ENCODE assay signal across 10 mouse cellular contexts in the genomic region with DNA sequence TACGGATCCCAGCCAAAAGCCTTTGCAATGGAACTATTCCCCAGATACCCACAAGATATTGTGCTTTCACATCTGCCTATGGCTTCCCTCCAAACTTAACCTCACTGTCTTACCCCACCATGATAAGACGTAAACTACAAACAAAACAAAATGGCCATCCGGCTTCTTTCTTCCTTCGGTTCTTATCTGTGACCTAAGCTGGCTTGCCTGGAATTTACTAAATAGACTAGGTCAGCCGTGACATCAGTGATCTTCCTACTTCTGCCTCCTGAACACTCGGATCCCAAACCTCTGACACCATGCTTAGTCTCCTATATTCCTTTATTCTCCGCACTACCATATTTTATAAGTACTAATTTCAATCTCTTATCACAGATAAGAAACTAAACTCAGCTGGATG. TPM values are rescaled to one million over a fixed set of nuclear protein-coding genes. Genes with fewer than 3 reads are reported as not detected.
DNase-seq lines count a peak whose midpoint lies in the region; ATAC-seq and TF ChIP-seq lines count a peak whose summit lies in the region.
"Had no signal": no experiment of that assay in that cellular context is flagged by ENCODE, and none has a peak within 500 bp of the region (broad histone marks: within the 10 kb centered on the region; RNA-seq: fewer than 3 reads in every experiment).

No protein-coding gene starts in this region.

- TF ChIP-seq POLR2A in limb, embryonic 14.5 days (IDR thresholded peaks at IDR 0.05; ENCODE audit: borderline replicate concordance, extremely low read depth, insufficient read depth, insufficient read length), result no peak

- H3K36me3 ChIP-seq in erythroblast, embryonic 14.5 days (ENCODE audit: control insufficient read depth), result peaks cover 24% of the 10 kb centered on the region
- peaks cover 19% of the 10 kb centered on the region for H3K36me3 ChIP-seq in lung, embryonic 15.5 days
- H3K36me3 ChIP-seq in limb, embryonic 14.5 days (ENCODE audit: control insufficient read depth, insufficient read depth, low read length), result peaks cover 23% of the 10 kb centered on the region
- H3K36me3 ChIP-seq in stomach, embryonic 14.5 days (ENCODE audit: control insufficient read depth, insufficient read depth, low read length), result peaks cover 20% of the 10 kb centered on the region

- 66% methylated on average over 7 of the region's 7 CpGs for WGBS in lung, embryonic 15.5 days
- 89% methylated on average over 7 of the region's 7 CpGs for WGBS in limb, embryonic 14.5 days
- WGBS in stomach, embryonic 14.5 days, result 76% methylated on average over 7 of the region's 7 CpGs

- H3K27ac ChIP-seq in lung, embryonic 15.5 days, result no peak overlapping the region
- H3K27ac ChIP-seq in limb, embryonic 14.5 days (replicated peaks; ENCODE audit: low read depth, low read length), result no peak overlapping the region
- H3K27ac ChIP-seq in stomach, embryonic 14.5 days (ENCODE audit: low read length), result no peak overlapping the region

- H3K4me3 ChIP-seq in erythroblast, embryonic 14.5 days (replicated peaks), result peak overlapping the region; percentile 79
- H3K4me3 ChIP-seq in lung, embryonic 15.5 days, result no peak overlapping the region
- H3K4me3 ChIP-seq in limb, embryonic 14.5 days (replicated peaks; ENCODE audit: low read length), result no peak overlapping the region
- peak overlapping the region; percentile 91; the same call in 1 of the 2 replicates for H3K4me3 ChIP-seq in stomach, embryonic 14.5 days (ENCODE audit: low read depth, low read length)

- no peak overlapping the region for H3K9ac ChIP-seq in lung, embryonic 15.5 days
- H3K9ac ChIP-seq in limb, embryonic 14.5 days (ENCODE audit: low read depth, low read length, severe bottlenecking), result no peak overlapping the region; the same call in 1 of the 2 replicates
- H3K9ac ChIP-seq in stomach, embryonic 14.5 days (replicated peaks; ENCODE audit: low read depth, low read length), result peak overlapping the region; percentile 69; the same call in 1 of the 2 replicates

- peaks cover 58% of the 10 kb centered on the region for H3K4me1 ChIP-seq in erythroblast, embryonic 14.5 days (ENCODE audit: control insufficient read depth)
- peaks cover 31% of the 10 kb centered on the region for H3K4me1 ChIP-seq in lung, embryonic 15.5 days
- peaks cover 13% of the 10 kb centered on the region for H3K4me1 ChIP-seq in limb, embryonic 14.5 days (ENCODE audit: control insufficient read depth, insufficient read depth, low read length)
- H3K4me1 ChIP-seq in stomach, embryonic 14.5 days (ENCODE audit: control insufficient read depth, insufficient read depth, low read length), result peaks cover 21% of the 10 kb centered on the region

- no peak for DNase-seq in lung, postnatal 14 days
- DNase-seq in limb, embryonic 14.5 days (ENCODE audit: low spot score), result no peak
- no peak for DNase-seq in cerebellum, postnatal 36 days
- no peak for DNase-seq in adrenal gland, postnatal 10 days
- DNase-seq: cerebellum, postnatal 14 days; gastrocnemius, postnatal 10 days had no signal

- peak overlapping the region; percentile 76 for H3K4me2 ChIP-seq in lung, embryonic 15.5 days
- H3K4me2 ChIP-seq in limb, embryonic 14.5 days (replicated peaks; ENCODE audit: low read depth, low read length, severe bottlenecking), result 0 out of 2 replicates have a peak overlapping the region, but pooled peaks have one; percentile 89
- peak overlapping the region; percentile 82; the same call in 1 of the 2 replicates for H3K4me2 ChIP-seq in stomach, embryonic 14.5 days (replicated peaks; ENCODE audit: low read depth, low read length)

- ATAC-seq in erythroblast, adult 5-6 weeks (replicated peaks; ENCODE audit: low FRiP score, poor library complexity, severe bottlenecking), result no peak
- ATAC-seq in lung, embryonic 15.5 days (ENCODE audit: borderline replicate concordance, extremely low read depth, low FRiP score, low TSS enrichment), result no peak
- ATAC-seq in limb, embryonic 14.5 days (ENCODE audit: low FRiP score, low read depth), result no peak
- no peak for ATAC-seq in stomach, embryonic 14.5 days (ENCODE audit: insufficient number of reproducible peaks, insufficient read depth, low FRiP score, low read depth)

- no peaks in the 10 kb centered on the region for H3K9me3 ChIP-seq in erythroblast, embryonic 14.5 days (ENCODE audit: control insufficient read depth, low read length)
- H3K9me3 ChIP-seq in lung, embryonic 15.5 days, result no peaks in the 10 kb centered on the region
- H3K9me3 ChIP-seq in limb, embryonic 14.5 days (ENCODE audit: control insufficient read depth, low read length), result no peaks in the 10 kb centered on the region
- H3K9me3 ChIP-seq in stomach, embryonic 14.5 days (ENCODE audit: control insufficient read depth, low read depth, low read length), result no peaks in the 10 kb centered on the region

- H3K27me3 ChIP-seq in erythroblast, embryonic 14.5 days (ENCODE audit: control insufficient read depth), result no peaks in the 10 kb centered on the region
- no peaks in the 10 kb centered on the region for H3K27me3 ChIP-seq in lung, embryonic 15.5 days
- H3K27me3 ChIP-seq in limb, embryonic 14.5 days (ENCODE audit: control insufficient read depth, insufficient read depth, low read length), result no peaks in the 10 kb centered on the region
- H3K27me3 ChIP-seq in stomach, embryonic 14.5 days (ENCODE audit: control insufficient read depth, insufficient read depth, low read length), result no peaks in the 10 kb centered on the region

RNA-seq across cellular contexts. Expression of a gene that starts 1.8 kb away (rescaled TPM):
- polyA plus RNA-seq in erythroblast, embryonic 14.5 days (2012), result 101 and 348 TPM in 2 replicates
- total RNA-seq in erythroblast, adult 5-6 weeks (2015; ENCODE audit: low replicate concordance), result 613 and 630 TPM in 2 replicates
- total RNA-seq in erythroblast, adult 5-6 weeks (2017; ENCODE audit: low replicate concordance), result 242 and 301 TPM in 2 replicates
- polyA plus RNA-seq in lung, embryonic 15.5 days (2015; fragmentation: Nextera tagmentation; extraction: Ambion mirVana), result 699 and 713 TPM in 2 replicates
- polyA plus RNA-seq in limb, embryonic 14.5 days (2012; rRNA removed), result 2,038 and 2,666 TPM in 2 replicates
- polyA plus RNA-seq in limb, embryonic 14.5 days (2014; fragmentation: Nextera tagmentation; extraction: Ambion mirVana), result 939 and 995 TPM in 2 replicates
- 984 TPM in 2 replicates for polyA plus RNA-seq in stomach, embryonic 14.5 days (2014; fragmentation: Nextera tagmentation; extraction: Ambion mirVana)
- 100 to 1,000 TPM; 805 to 857 TPM for total RNA-seq in adrenal gland, postnatal 10 days (2021)

RNA-seq across cellular contexts. Expression of a gene that starts 18.8 kb away (rescaled TPM):
- polyA plus RNA-seq in erythroblast, embryonic 14.5 days (2012), result 2.6 and 3.9 TPM in 2 replicates
- total RNA-seq in erythroblast, adult 5-6 weeks (2015; ENCODE audit: low replicate concordance), result 3.3 and 12.7 TPM in 2 replicates
- total RNA-seq in erythroblast, adult 5-6 weeks (2017; ENCODE audit: low replicate concordance), result 17.6 and 19.5 TPM in 2 replicates
- polyA plus RNA-seq in lung, embryonic 15.5 days (2015; fragmentation: Nextera tagmentation; extraction: Ambion mirVana), result 5.4 and 5.7 TPM in 2 replicates
- polyA plus RNA-seq in limb, embryonic 14.5 days (2012; rRNA removed), result 51.5 and 52.4 TPM in 2 replicates
- polyA plus RNA-seq in limb, embryonic 14.5 days (2014; fragmentation: Nextera tagmentation; extraction: Ambion mirVana), result 5.5 and 7.0 TPM in 2 replicates
- 5.8 and 6.2 TPM in 2 replicates for polyA plus RNA-seq in stomach, embryonic 14.5 days (2014; fragmentation: Nextera tagmentation; extraction: Ambion mirVana)
- 10 to 100 TPM; 42.3 to 42.7 TPM for total RNA-seq in adrenal gland, postnatal 10 days (2021)

RNA-seq across cellular contexts. Expression of a gene that starts 27.6 kb away (rescaled TPM):
- not detected in 2 replicates for polyA plus RNA-seq in erythroblast, embryonic 14.5 days (2012)
- not detected in 2 replicates for total RNA-seq in erythroblast, adult 5-6 weeks (2015; ENCODE audit: low replicate concordance)
- 0.42 TPM in 1 of 2 replicates, not detected in the other for total RNA-seq in erythroblast, adult 5-6 weeks (2017; ENCODE audit: low replicate concordance)
- polyA plus RNA-seq in lung, embryonic 15.5 days (2015; fragmentation: Nextera tagmentation; extraction: Ambion mirVana), result 0.54 and 1.1 TPM in 2 replicates
- 2.6 and 2.9 TPM in 2 replicates for polyA plus RNA-seq in limb, embryonic 14.5 days (2012; rRNA removed)
- 1.2 and 2.0 TPM in 2 replicates for polyA plus RNA-seq in limb, embryonic 14.5 days (2014; fragmentation: Nextera tagmentation; extraction: Ambion mirVana)
- 1.4 and 2.1 TPM in 2 replicates for polyA plus RNA-seq in stomach, embryonic 14.5 days (2014; fragmentation: Nextera tagmentation; extraction: Ambion mirVana)
- total RNA-seq in adrenal gland, postnatal 10 days (2021), result 10 to 100 TPM in 1 of 2 experiments, 1 to 10 TPM in 1; 5.3 to 12.0 TPM

RNA-seq across cellular contexts. Expression of a gene that starts 28.1 kb away (rescaled TPM):
- polyA plus RNA-seq in erythroblast, embryonic 14.5 days (2012), result 4.5 and 4.6 TPM in 2 replicates
- 3.1 TPM in 1 of 2 replicates, not detected in the other for total RNA-seq in erythroblast, adult 5-6 weeks (2015; ENCODE audit: low replicate concordance)
- 0.68 and 5.3 TPM in 2 replicates for total RNA-seq in erythroblast, adult 5-6 weeks (2017; ENCODE audit: low replicate concordance)
- 3.0 and 8.2 TPM in 2 replicates for polyA plus RNA-seq in lung, embryonic 15.5 days (2015; fragmentation: Nextera tagmentation; extraction: Ambion mirVana)
- 42.1 and 55.1 TPM in 2 replicates for polyA plus RNA-seq in limb, embryonic 14.5 days (2012; rRNA removed)
- 7.9 and 14.8 TPM in 2 replicates for polyA plus RNA-seq in limb, embryonic 14.5 days (2014; fragmentation: Nextera tagmentation; extraction: Ambion mirVana)
- 4.5 and 4.9 TPM in 2 replicates for polyA plus RNA-seq in stomach, embryonic 14.5 days (2014; fragmentation: Nextera tagmentation; extraction: Ambion mirVana)
- 1 to 10 TPM; 2.5 to 4.9 TPM for total RNA-seq in adrenal gland, postnatal 10 days (2021)

Comparison
In these comparisons a context has a peak if more than half of its experiments do, and no peak if none do; other contexts are left out.
1. H3K4me3 ChIP-seq: peak in erythroblast, embryonic 14.5 days (single experiment) and stomach, embryonic 14.5 days (single experiment); none in lung, embryonic 15.5 days (single experiment) and limb, embryonic 14.5 days (single experiment).
2. Peak in every context shown above with its lines, with median percentiles within 50 percentile points of each other: H3K4me2 ChIP-seq.